Comparison of ENCODE assay signal across 21 mouse cellular contexts in the genomic region with DNA sequence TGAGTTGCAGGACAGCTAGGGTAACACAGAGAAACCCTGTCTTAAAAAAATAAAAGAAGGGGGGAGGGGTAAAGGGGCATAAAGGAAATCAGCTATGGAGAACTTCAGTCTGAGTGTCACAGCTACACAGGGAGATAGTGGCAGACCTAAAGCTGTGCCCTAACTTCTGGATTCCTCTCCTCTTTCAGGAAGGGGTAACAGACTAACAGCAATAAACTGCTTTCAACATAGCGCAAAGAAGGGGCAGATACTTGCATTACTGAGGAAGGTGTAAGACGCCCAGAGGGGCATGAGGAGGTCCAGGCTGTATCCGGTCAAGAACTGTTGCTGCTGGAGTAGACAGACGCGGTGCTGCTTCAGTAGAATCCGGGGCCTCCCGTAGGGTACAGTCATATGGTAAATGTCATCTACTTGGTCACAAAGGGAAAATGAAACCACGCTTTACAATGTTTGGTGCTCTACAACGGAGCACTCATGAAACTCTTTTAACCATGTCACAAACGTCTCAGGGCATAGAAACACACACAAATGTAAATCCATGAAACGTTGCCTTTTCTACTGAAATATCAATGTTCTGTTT. TPM values are rescaled to one million over a fixed set of nuclear protein-coding genes. Genes with fewer than 3 reads are reported as not detected.
DNase-seq lines count a peak whose midpoint lies in the region; ATAC-seq and TF ChIP-seq lines count a peak whose summit lies in the region.
"Had no signal": no experiment of that assay in that cellular context is flagged by ENCODE, and none has a peak within 500 bp of the region (broad histone marks: within the 10 kb centered on the region; RNA-seq: fewer than 3 reads in every experiment).

No protein-coding gene starts in this region.

- WGBS in cerebellum, adult 2 months = 91% methylated on average over 11 of the region's 11 CpGs

- H3K4me3 ChIP-seq in megakaryocyte, embryonic 14.5 days (replicated peaks) = peak overlapping the region; percentile 21
- H3K4me3 ChIP-seq in cerebellum, adult 2 months (replicated peaks; ENCODE audit: insufficient read depth, low read depth, low read length) = no peak overlapping the region
- H3K4me3 ChIP-seq: embryonic facial prominence, embryonic 12.5 days; forebrain, embryonic 15.5 days; heart, adult 2 months; heart, embryonic 15.5 days; hindbrain, embryonic 10.5 days had no signal

- no peaks in the 10 kb centered on the region for H3K9me3 ChIP-seq in megakaryocyte, embryonic 14.5 days
- H3K9me3 ChIP-seq: embryonic facial prominence, embryonic 12.5 days; forebrain, embryonic 15.5 days; G1E; heart, embryonic 15.5 days; hindbrain, embryonic 10.5 days had no signal

- TF ChIP-seq CTCF in cerebellum, adult 2 months (IDR thresholded peaks at IDR 0.05; ENCODE audit: borderline replicate concordance, insufficient read depth, low read depth, low read length) = no peak

- H3K4me1 ChIP-seq in megakaryocyte, embryonic 14.5 days = 0 out of 2 replicates have a peak, but pooled peaks cover 4% of the 10 kb centered on the region
- no peaks in the 10 kb centered on the region for H3K4me1 ChIP-seq in cerebellum, adult 2 months (ENCODE audit: control insufficient read depth, insufficient read depth, low read length)
- H3K4me1 ChIP-seq: embryonic facial prominence, embryonic 12.5 days; forebrain, embryonic 15.5 days; heart, embryonic 15.5 days; hindbrain, embryonic 10.5 days had no signal

- peaks cover 2% of the 10 kb centered on the region for H3K36me3 ChIP-seq in megakaryocyte, embryonic 14.5 days (replicated peaks; ENCODE audit: low read length)
- H3K36me3 ChIP-seq: embryonic facial prominence, embryonic 12.5 days; forebrain, embryonic 15.5 days; G1E; heart, embryonic 15.5 days; hindbrain, embryonic 10.5 days had no signal

- no peak for TF ChIP-seq POLR2A in cerebellum, adult 2 months (IDR thresholded peaks at IDR 0.05; ENCODE audit: borderline replicate concordance, insufficient read depth, low read length)

- H3K27me3 ChIP-seq in megakaryocyte, embryonic 14.5 days (replicated peaks) = no peaks in the 10 kb centered on the region
- no peaks in the 10 kb centered on the region for H3K27me3 ChIP-seq in cerebellum, adult 2 months (ENCODE audit: control insufficient read depth, insufficient read depth, low read length)
- H3K27me3 ChIP-seq: embryonic facial prominence, embryonic 12.5 days; forebrain, embryonic 15.5 days; heart, embryonic 15.5 days had no signal

- H3K27ac ChIP-seq in cerebellum, adult 2 months (ENCODE audit: insufficient read depth, low read length) = no peak overlapping the region
- H3K27ac ChIP-seq: embryonic facial prominence, embryonic 12.5 days; forebrain, embryonic 15.5 days; heart, adult 2 months; heart, embryonic 15.5 days; hindbrain, embryonic 10.5 days; hindbrain, embryonic 14.5 days had no signal

- peak; percentile 19 for DNase-seq in T-cell, adult 2 months (ENCODE audit: low spot score)
- no peak for DNase-seq in cerebellum, adult 2 months
- no peak for DNase-seq in testis, postnatal 14 days (ENCODE audit: low spot score)
- DNase-seq in kidney, postnatal 36 days = no peak
- DNase-seq: adrenal gland, postnatal 36 days; B cell, adult 2 months; cerebellum, adult 9-10 months; cerebellum, postnatal 25 days; gastrocnemius, postnatal 10 days; heart, adult 2 months; heart, postnatal 14 days; kidney, adult 11 months had no signal

- ATAC-seq in megakaryocyte, adult 5-6 weeks (ENCODE audit: poor library complexity, severe bottlenecking) = no peak
- ATAC-seq in inflammation-experienced regulatory T-cells, adult 6 months = peak; percentile 99
- ATAC-seq: forebrain, embryonic 15.5 days had no signal

RNA-seq across cellular contexts. Expression of gene Ccn2, which starts 55.8 kb away (rescaled TPM):
- polyA plus RNA-seq in megakaryocyte, embryonic 14.5 days (2012; ENCODE audit: insufficient read depth, low replicate concordance) = 0.72 TPM in 1 of 2 replicates, not detected in the other
- 0.36 TPM in 1 of 2 replicates, not detected in the other for total RNA-seq in megakaryocyte, adult 5-6 weeks (2015)
- 0.12 TPM in 1 of 2 replicates, not detected in the other for total RNA-seq in megakaryocyte, adult 5-6 weeks (2017)
- not detected for polyA plus RNA-seq in inflammation-experienced regulatory T-cells, adult 6 months (2017; shearing (Covaris generic))
- polyA plus RNA-seq in cerebellum, adult 2 months (2012; rRNA removed) = 9.8 TPM in 2 replicates
- polyA plus RNA-seq: G1E had no signal
